Mouse (Mus musculus) limb, embryonic 13.5 days (tissue): Measurements from ENCODE around the gene Mycbp. TPM values are rescaled to one million over a fixed set of nuclear protein-coding genes. Genes with fewer than 3 reads are reported as not detected.
A peak's percentile ranks its signal among the peaks of the same experiment; 100 is the strongest.

ENCODE experiments used
- ATAC-seq: fragments of 200-750 bp; cut with Nextera tagmentation; 2 replicates; pipeline ENCODE4 v1.8.0; 2017; ENCODE audit warnings: low read depth, moderate number of reproducible peaks, moderate TSS enrichment; ENCODE audit not compliant: low FRiP score
- H3K27ac ChIP-seq: fragments of 300-500 bp; sonication (generic); 2 replicates; pipeline ENCODE4 v1.5.1; 2015; ENCODE audit warnings: inconsistent platforms, mild to moderate bottlenecking, moderate library complexity
- H3K27me3 ChIP-seq: fragments of 300-500 bp; sonication (generic); 2 replicates; pipeline ENCODE4 v1.6.1; 2015; ENCODE audit warnings: mild to moderate bottlenecking, inconsistent platforms
- H3K36me3 ChIP-seq: fragments of 300-500 bp; sonication (generic); 2 replicates; pipeline ENCODE4 v1.6.1; 2015; ENCODE audit warnings: inconsistent platforms, mild to moderate bottlenecking, moderate library complexity
- H3K4me1 ChIP-seq: fragments of 300-500 bp; sonication (generic); 2 replicates; pipeline ENCODE4 v1.6.1; 2015; ENCODE audit warnings: inconsistent platforms
- H3K4me2 ChIP-seq: fragments of 300-500 bp; sonication (generic); replicated peaks from 2 replicates; pipeline ENCODE4 v1.6.1; 2015; ENCODE audit warnings: inconsistent platforms, mild to moderate bottlenecking, moderate library complexity
- H3K4me3 ChIP-seq: fragments of 300-500 bp; sonication (generic); 2 replicates; pipeline ENCODE4 v1.5.1; 2015; ENCODE audit warnings: moderate library complexity, mild to moderate bottlenecking, inconsistent platforms
- H3K9ac ChIP-seq: fragments of 300-500 bp; sonication (generic); 2 replicates; pipeline ENCODE4 v1.6.1; 2015; ENCODE audit warnings: mild to moderate bottlenecking, inconsistent platforms
- H3K9me3 ChIP-seq: fragments of 300-500 bp; sonication (generic); 2 replicates; pipeline ENCODE4 v1.6.1; 2016; ENCODE audit warnings: inconsistent platforms
- WGBS: fragments of 180-500 bp; shearing (Covaris S2); methylation state at CpG from one replicate; pipeline ENCODE4 v1.1.7; 2015; 5-methylcytosine and 5-hydroxymethylcytosine counted together
- polyA plus RNA-seq: library from polyadenylated mRNA; unstranded; fragments of >200 nt; fragmentation: Nextera tagmentation; extraction: Ambion mirVana; gene quantifications from 2 replicates; pipeline ENCODE4 v1.2.1, GENCODE M21; 2015

The Mycbp gene
- polyA plus RNA-seq, result 67.8 and 69.5 TPM in 2 replicates

DNA sequence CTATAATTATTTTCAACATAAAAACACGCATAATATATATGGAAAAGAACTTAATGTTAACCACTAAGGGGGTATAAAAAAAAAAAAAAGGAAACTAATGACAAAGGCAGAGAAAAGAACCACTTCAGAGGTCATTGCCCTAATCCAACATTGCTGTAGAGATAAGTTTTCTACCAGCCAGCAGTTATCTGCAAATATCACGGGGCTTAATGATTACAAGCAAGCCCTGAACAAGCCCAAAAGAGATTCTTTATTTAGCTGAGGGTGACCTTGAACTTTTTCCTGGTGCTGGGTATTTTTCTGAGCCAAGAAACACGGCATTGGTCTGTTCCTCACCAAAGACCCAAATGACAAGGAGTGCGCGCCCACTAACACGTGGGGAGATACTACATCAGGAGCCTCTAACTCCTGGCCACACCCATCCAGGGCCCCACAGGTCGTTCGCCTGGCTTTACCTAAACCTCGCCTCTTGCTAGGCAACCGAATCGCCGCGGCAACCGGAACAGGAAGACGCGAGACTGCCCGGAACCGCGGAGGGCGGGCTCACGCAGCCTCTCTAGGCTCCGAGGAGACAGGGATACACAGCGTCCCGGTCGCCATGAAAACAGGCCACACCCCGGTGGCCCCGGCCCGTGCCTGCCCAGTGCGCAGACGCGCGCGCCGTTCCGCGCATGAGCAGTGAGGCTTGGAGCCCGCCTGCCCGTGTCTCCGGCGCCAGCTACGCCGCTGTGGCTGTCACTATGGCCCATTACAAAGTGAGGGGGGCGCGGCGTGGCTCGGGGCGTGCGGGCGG, at the start of gene Mycbp:
Mycbp (plus strand) TSS at position 500 of the 793 bp plus-strand sequence.
- H3K4me2 ChIP-seq, result peak within 1 kb of the TSS; percentile 72
- no peaks in the 10 kb centered on the region for H3K27me3 ChIP-seq
- 2% methylated on average over 49 of the region's 49 CpGs for WGBS
- H3K9ac ChIP-seq, result peak within 1 kb of the TSS; percentile 84
- H3K4me1 ChIP-seq, result peaks cover 14% of the 10 kb centered on the region
- peak; percentile 100 for ATAC-seq
- no peaks in the 10 kb centered on the region for H3K9me3 ChIP-seq
- H3K27ac ChIP-seq, result peak within 1 kb of the TSS; percentile 86
- H3K4me3 ChIP-seq, result peak within 1 kb of the TSS; percentile 78
- H3K36me3 ChIP-seq, result peaks cover 14% of the 10 kb centered on the region; the same call in 1 of the 2 replicates

- 78% methylated on average over 4 of the region's 4 CpGs for WGBS
- no peak for ATAC-seq
Measured at GRCm38 (mm10) chr4:123856888-123857287, 47.7 kb upstream of the Mycbp start.

DNA sequence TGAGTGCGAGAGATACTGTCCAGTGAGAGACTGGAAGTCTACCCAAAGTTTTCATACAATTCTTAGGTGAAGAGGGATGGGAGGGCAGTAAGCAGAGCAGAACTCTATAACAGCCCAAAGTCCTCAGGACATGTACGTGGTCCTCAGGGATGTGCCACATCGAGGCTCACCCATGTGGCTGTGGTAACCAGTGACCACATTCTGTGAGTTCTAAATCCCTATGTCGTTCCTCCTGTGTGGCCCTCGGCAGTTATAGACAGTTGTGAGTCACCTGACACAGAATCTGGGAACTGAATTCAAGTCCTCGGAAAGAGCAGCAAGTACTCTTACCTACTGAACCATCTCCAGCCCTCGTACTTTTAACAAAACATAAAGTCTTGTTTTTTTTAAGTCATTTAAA, 46.5 kb upstream of the Mycbp start:
- Histone ChIP-seq H3K9ac (no peak overlapping the region), H3K9me3 (no peaks in the 10 kb centered on the region), H3K27ac (no peak overlapping the region), H3K4me3 (no peak overlapping the region), H3K27me3 (no peaks in the 10 kb centered on the region), H3K4me1 (no peaks in the 10 kb centered on the region), H3K4me2 (no peak overlapping the region), H3K36me3 (no peaks in the 10 kb centered on the region)
- ATAC-seq, result no peak
- 85% methylated on average over 7 of the region's 7 CpGs for WGBS

More at GRCm38 (mm10) chr4:123856888-123857287, 47.7 kb upstream of the Mycbp start:
- Histone ChIP-seq H3K27ac (no peak overlapping the region), H3K27me3 (no peaks in the 10 kb centered on the region), H3K4me3 (no peak overlapping the region), H3K36me3 (no peaks in the 10 kb centered on the region), H3K4me2 (no peak overlapping the region), H3K9ac (no peak overlapping the region), H3K4me1 (no peaks in the 10 kb centered on the region), H3K9me3 (no peaks in the 10 kb centered on the region)

DNA sequence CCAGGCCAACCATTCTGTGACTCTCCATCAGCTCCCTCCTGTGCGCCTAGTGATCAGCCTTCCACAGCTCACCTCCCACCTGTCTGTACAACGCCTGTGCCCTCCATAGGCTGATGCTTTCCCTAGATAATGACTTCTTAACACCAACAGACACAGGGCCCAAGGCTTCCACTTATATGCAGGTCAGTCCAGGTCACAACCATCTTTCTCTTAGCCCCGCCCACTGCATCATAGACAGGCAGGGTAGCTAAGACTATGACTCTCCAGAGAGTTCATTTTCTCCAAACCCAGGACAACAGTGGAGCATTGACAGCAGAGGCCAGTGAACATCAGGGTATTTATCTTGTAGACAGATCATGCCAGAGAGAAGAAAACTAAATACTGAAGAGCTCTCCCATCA, 45.3 kb upstream of the Mycbp start, which contains the start of gene 4933427I04Rik:
4933427I04Rik (plus strand) TSS at position 301 of the 400 bp plus-strand sequence.
- WGBS, result 80% methylated on average over 3 of the region's 3 CpGs
- H3K27me3 ChIP-seq, result no peaks in the 10 kb centered on the region
- H3K9ac ChIP-seq, result no peak within 1 kb of the TSS
- H3K36me3 ChIP-seq, result no peaks in the 10 kb centered on the region
- H3K9me3 ChIP-seq, result no peaks in the 10 kb centered on the region
- no peak within 1 kb of the TSS for H3K27ac ChIP-seq
- no peak for ATAC-seq
- no peak within 1 kb of the TSS for H3K4me2 ChIP-seq
- H3K4me3 ChIP-seq, result no peak within 1 kb of the TSS
- H3K4me1 ChIP-seq, result no peaks in the 10 kb centered on the region

DNA sequence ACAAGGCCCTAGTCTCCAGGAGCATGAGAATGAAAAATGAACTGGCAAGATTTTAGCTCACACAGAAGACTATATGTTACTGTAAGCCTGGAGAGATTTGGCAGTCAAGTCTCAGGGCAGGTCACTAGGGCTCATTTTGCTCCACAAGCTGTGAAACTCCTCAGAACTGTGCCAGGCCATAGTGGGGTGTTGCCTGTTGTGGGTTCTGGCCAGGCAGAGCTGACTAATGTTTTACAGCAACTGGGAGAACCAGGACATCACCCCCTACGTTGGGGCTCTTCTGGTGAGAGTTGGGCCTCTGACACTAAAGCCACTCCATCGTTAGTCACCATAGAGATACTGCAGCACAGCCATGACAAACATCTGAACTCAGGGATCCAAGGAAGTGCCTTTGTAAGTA, 44.8 kb upstream of the Mycbp start:
- WGBS, result 59% methylated on average over 2 of the region's 2 CpGs
- Histone ChIP-seq H3K9ac (no peak overlapping the region), H3K36me3 (no peaks in the 10 kb centered on the region), H3K9me3 (no peaks in the 10 kb centered on the region), H3K4me1 (no peaks in the 10 kb centered on the region), H3K27me3 (no peaks in the 10 kb centered on the region), H3K27ac (no peak overlapping the region), H3K4me2 (no peak overlapping the region), H3K4me3 (no peak overlapping the region)
- no peak for ATAC-seq

DNA sequence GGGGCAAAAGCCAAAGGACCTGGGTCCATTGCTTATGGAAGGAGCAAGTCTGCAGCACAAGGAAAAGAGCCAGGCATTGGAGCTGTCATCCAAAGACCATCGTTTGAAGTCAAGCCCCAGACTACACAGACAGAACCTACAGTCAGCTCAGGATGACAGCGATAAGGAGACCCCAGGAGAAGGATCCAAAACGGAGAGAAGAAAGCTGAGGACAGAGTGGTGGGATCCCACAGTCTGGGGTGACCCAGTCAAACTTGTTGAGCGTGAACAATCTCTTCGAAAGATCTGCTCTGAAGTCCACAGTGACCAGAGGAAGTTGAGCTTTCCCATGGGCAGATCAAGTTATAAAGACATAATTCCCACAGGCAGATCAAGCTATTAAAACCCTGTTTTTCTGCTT, 44.0 kb upstream of the Mycbp start:
- H3K27me3 ChIP-seq, result no peaks in the 10 kb centered on the region
- H3K4me3 ChIP-seq, result no peak overlapping the region
- H3K36me3 ChIP-seq, result no peaks in the 10 kb centered on the region
- H3K9ac ChIP-seq, result no peak overlapping the region
- H3K27ac ChIP-seq, result no peak overlapping the region
- no peak for ATAC-seq
- no peak overlapping the region for H3K4me2 ChIP-seq
- H3K4me1 ChIP-seq, result no peaks in the 10 kb centered on the region
- no peaks in the 10 kb centered on the region for H3K9me3 ChIP-seq
- 79% methylated on average over 5 of the region's 5 CpGs for WGBS

GRCm38 (mm10) chr4:123893726-123894125, 10.9 kb upstream of the Mycbp start:
- H3K4me1 ChIP-seq, result no peaks in the 10 kb centered on the region
- H3K9me3 ChIP-seq, result no peaks in the 10 kb centered on the region
- 96% methylated on average over 5 of the region's 5 CpGs for WGBS
- no peaks in the 10 kb centered on the region for H3K27me3 ChIP-seq
- ATAC-seq, result no peak
- no peaks in the 10 kb centered on the region for H3K36me3 ChIP-seq
- no peak overlapping the region for H3K4me3 ChIP-seq
- H3K4me2 ChIP-seq, result no peak overlapping the region
- no peak overlapping the region for H3K9ac ChIP-seq
- H3K27ac ChIP-seq, result no peak overlapping the region

GRCm38 (mm10) chr4:123894295-123894694, 10.3 kb upstream of the Mycbp start:
- Histone ChIP-seq H3K27ac (no peak overlapping the region), H3K9ac (no peak overlapping the region), H3K4me2 (no peak overlapping the region), H3K36me3 (no peaks in the 10 kb centered on the region), H3K4me1 (no peaks in the 10 kb centered on the region), H3K9me3 (no peaks in the 10 kb centered on the region), H3K27me3 (no peaks in the 10 kb centered on the region), H3K4me3 (no peak overlapping the region)
- ATAC-seq, result no peak
- WGBS, result 87% methylated on average over 4 of the region's 4 CpGs

GRCm38 (mm10) chr4:123898696-123899095, 5.9 kb upstream of the Mycbp start:
- Histone ChIP-seq H3K4me1 (no peaks in the 10 kb centered on the region), H3K27me3 (no peaks in the 10 kb centered on the region), H3K9ac (no peak overlapping the region), H3K4me3 (no peak overlapping the region), H3K4me2 (no peak overlapping the region), H3K36me3 (no peaks in the 10 kb centered on the region), H3K9me3 (no peaks in the 10 kb centered on the region), H3K27ac (no peak overlapping the region)
- WGBS, result 11% methylated on average over 5 of the region's 5 CpGs
- ATAC-seq, result no peak

DNA sequence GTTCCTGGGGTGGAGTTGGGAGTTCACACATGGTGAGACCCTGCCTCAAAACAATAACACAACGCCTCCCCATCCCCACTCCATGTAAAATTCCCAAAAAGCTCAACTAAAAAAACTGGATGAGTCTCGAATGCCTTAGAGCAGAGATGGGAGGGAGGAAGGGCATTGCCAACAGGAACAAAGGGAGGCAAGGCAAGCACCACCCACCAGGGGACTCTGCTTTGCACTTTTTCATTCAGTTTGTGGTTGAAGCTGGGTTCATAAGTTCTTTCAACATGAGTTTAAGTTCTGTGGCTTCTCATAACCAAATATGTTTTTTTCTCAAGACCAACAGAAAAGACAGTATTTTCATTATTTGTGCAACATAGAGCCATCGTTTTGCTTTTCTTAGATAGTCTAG, 1.2 kb upstream of the Mycbp start:
- Histone ChIP-seq H3K9ac (no peak overlapping the region), H3K36me3 (0 out of 2 replicates have a peak, but pooled peaks cover 4% of the 10 kb centered on the region), H3K9me3 (no peaks in the 10 kb centered on the region), H3K27ac (no peak overlapping the region), H3K4me1 (peaks cover 14% of the 10 kb centered on the region), H3K4me2 (no peak overlapping the region), H3K4me3 (no peak overlapping the region), H3K27me3 (no peaks in the 10 kb centered on the region)
- no peak for ATAC-seq
- 83% methylated on average over 3 of the region's 3 CpGs for WGBS

DNA sequence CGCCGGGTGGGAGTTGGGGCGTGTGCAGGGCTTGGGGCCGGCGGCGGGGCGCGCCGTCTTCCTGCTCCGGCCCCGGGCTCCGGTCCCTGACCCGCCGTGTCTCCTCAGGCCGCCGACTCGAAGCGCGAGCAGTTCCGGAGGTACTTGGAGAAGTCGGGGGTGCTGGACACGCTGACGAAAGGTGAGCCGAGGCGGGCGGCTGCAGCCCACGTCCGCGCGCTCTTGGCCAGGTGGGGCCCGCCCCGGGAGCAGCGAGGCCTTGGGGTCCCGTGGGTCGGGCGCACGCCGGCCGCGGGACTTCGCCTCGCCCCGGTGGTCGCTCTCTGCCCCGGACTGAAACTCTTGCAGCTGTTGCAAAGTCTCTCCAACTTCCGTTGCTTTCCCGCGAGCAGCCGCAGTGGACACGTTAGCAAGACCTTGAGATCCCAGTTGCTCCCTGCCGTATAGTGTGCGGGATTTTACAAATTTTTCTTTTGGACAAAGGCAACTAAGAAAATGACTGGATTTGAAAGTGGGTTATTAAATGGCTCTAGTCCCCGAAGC, 565 bp downstream of the Mycbp start:
- Histone ChIP-seq H3K9me3 (no peaks in the 10 kb centered on the region), H3K36me3 (peaks cover 20% of the 10 kb centered on the region), H3K9ac (peak overlapping the region; percentile 84), H3K27ac (peak overlapping the region; percentile 86), H3K4me3 (peak overlapping the region; percentile 78), H3K4me1 (peaks cover 14% of the 10 kb centered on the region), H3K27me3 (no peaks in the 10 kb centered on the region), H3K4me2 (peak overlapping the region; percentile 72)
- under 1% methylated on average over 46 of the region's 53 CpGs for WGBS
- no peak for ATAC-seq

DNA sequence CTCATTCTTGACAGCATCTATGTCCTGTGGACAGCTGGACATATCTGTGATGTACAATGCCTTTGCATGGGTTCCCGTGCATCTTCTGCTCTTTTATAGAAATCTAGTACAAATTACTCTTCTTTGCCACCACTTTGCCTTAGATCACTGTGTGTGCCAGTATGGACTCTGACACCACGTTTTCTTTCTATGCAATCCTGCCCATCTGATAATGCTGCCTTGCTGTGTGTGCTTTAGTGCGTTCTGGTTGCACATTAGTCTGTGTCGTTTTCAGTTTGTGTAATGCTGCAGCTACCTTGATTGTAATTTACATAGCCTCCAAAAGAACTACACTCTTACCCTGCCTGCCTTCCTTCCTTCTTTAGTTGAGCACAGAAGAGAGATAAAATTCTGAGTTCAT, 6.9 kb downstream of the Mycbp start:
- WGBS, result 90% methylated on average over 4 of the region's 4 CpGs
- H3K36me3 ChIP-seq, result peaks cover 50% of the 10 kb centered on the region

More for the DNA sequence above, 6.9 kb downstream of the Mycbp start:
- Histone ChIP-seq H3K27me3 (no peaks in the 10 kb centered on the region), H3K27ac (no peak overlapping the region), H3K4me1 (peaks cover 10% of the 10 kb centered on the region), H3K4me2 (no peak overlapping the region), H3K4me3 (no peak overlapping the region), H3K9ac (no peak overlapping the region), H3K9me3 (no peaks in the 10 kb centered on the region)
- no peak for ATAC-seq
